Mouse (Mus musculus) bone marrow macrophage, adult 2 months (primary cell): ENCODE data around the gene Fbxw2.

Source experiments
- CTCF ChIP-seq: IDR thresholded peaks from 2 replicates; pipeline ENCODE4 v1.5.1; 2012; ENCODE audit warnings: low read depth, mild to moderate bottlenecking, low read length, moderate library complexity
- POLR2A ChIP-seq: IDR thresholded peaks from 2 replicates; pipeline ENCODE4 v1.6.1; 2012; ENCODE audit warnings: mild to moderate bottlenecking, low read depth, low read length, borderline replicate concordance

- TF ChIP-seq POLR2A (no peak), CTCF (no peak)
Measured at GRCm38 (mm10) chr2:34770049-34770448, 56.1 kb downstream of the Fbxw2 start.
